ENCODE assay signal across 23 mouse cellular contexts in the genomic region with DNA sequence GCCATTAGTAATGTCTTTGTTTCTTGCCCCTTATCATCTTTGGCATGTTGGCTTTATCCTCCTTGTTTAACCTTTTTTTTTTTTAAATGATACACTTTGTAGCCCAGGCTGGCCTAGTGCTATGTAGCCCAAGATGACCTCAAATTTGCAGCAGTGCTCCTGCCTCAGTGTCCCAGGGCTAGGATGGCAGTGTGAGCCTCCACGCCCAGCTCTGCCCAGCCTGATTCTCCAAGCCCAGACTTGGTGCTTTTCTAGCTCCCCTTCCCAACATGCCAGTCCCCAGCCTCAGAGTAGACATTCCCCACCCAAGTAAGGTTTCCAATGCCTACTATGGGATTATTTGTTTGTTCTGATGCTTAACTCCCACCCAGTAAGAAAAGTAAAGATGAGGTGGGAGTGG. TPM values are rescaled to one million over a fixed set of nuclear protein-coding genes. Genes with fewer than 3 reads are reported as not detected.
DNase-seq lines count a peak whose midpoint lies in the region; ATAC-seq and TF ChIP-seq lines count a peak whose summit lies in the region.
"Had no signal": no experiment of that assay in that cellular context is flagged by ENCODE, and none has a peak within 500 bp of the region (broad histone marks: within the 10 kb centered on the region; RNA-seq: fewer than 3 reads in every experiment).

No protein-coding gene starts in this region.

- H3K27me3 ChIP-seq in forebrain, embryonic 11.5 days (ENCODE audit: control insufficient read depth, insufficient read depth, low read length) = no peaks in the 10 kb centered on the region
- H3K27me3 ChIP-seq in forebrain, embryonic 12.5 days = no peaks in the 10 kb centered on the region
- no peaks in the 10 kb centered on the region for H3K27me3 ChIP-seq in heart, embryonic 10.5 days (ENCODE audit: insufficient read depth, poor library complexity, severe bottlenecking)
- no peaks in the 10 kb centered on the region for H3K27me3 ChIP-seq in heart, embryonic 12.5 days (replicated peaks)
- H3K27me3 ChIP-seq in MEL (ENCODE audit: control insufficient read depth in 1 of 2, insufficient read depth in 2 of 2, low read length in 2 of 2) (no peaks in the 10 kb centered on the region), myocyte (ENCODE audit: control insufficient read depth, insufficient read depth, insufficient read length) (no peaks in the 10 kb centered on the region)
- no peaks in the 10 kb centered on the region for H3K27me3 ChIP-seq in cerebellum, adult 2 months (ENCODE audit: control insufficient read depth, insufficient read depth, low read length)
- H3K27me3 ChIP-seq: CH12.LX, Patski had no signal

- H3K36me3 ChIP-seq in forebrain, embryonic 11.5 days (ENCODE audit: control insufficient read depth, insufficient read depth, low read length) = peaks cover 11% of the 10 kb centered on the region
- H3K36me3 ChIP-seq in forebrain, embryonic 12.5 days (replicated peaks) = peaks cover 79% of the 10 kb centered on the region
- H3K36me3 ChIP-seq in heart, embryonic 10.5 days = peaks cover 89% of the 10 kb centered on the region
- H3K36me3 ChIP-seq in heart, embryonic 12.5 days = peaks cover 79% of the 10 kb centered on the region
- H3K36me3 ChIP-seq in MEL (ENCODE audit: control insufficient read depth in 1 of 2, insufficient read depth in 2 of 2, low read length in 2 of 2) (peaks cover 0 to 22% of the 10 kb centered on the region in 2 experiments; a peak in 2 of 4 replicates), myocyte (ENCODE audit: control insufficient read depth, insufficient read depth) (peaks cover 48% of the 10 kb centered on the region)

- no peaks in the 10 kb centered on the region for H3K4me1 ChIP-seq in forebrain, embryonic 11.5 days (replicated peaks; ENCODE audit: control insufficient read depth, insufficient read depth, low read length)
- H3K4me1 ChIP-seq in forebrain, embryonic 12.5 days = no peaks in the 10 kb centered on the region
- H3K4me1 ChIP-seq in heart, embryonic 10.5 days = peaks cover 6% of the 10 kb centered on the region; the same call in 1 of the 2 replicates
- H3K4me1 ChIP-seq in heart, embryonic 12.5 days (replicated peaks) = no peaks in the 10 kb centered on the region
- H3K4me1 ChIP-seq in MEL (ENCODE audit: control insufficient read depth in 1 of 2, insufficient read depth in 2 of 2, low read length in 2 of 2) = no peaks in the 10 kb centered on the region
- no peaks in the 10 kb centered on the region for H3K4me1 ChIP-seq in cerebellum, adult 2 months (ENCODE audit: control insufficient read depth, insufficient read depth, low read length)

- no peak for TF ChIP-seq CTCF in MEL (IDR thresholded peaks at IDR 0.05 in 2 of 3, conservative IDR thresholded peaks at IDR 0.05 in 1 of 3; ENCODE audit: control insufficient read depth in 1 of 3, insufficient read depth in 1 of 3, low read depth in 2 of 3, low read length in 3 of 3, poor library complexity in 1 of 3, severe bottlenecking in 1 of 3)
- no peak for TF ChIP-seq CTCF in cerebellum, adult 2 months (IDR thresholded peaks at IDR 0.05; ENCODE audit: borderline replicate concordance, insufficient read depth, low read depth, low read length)

- H3K9ac ChIP-seq in forebrain, embryonic 11.5 days (ENCODE audit: low read length) = no peak overlapping the region
- no peak overlapping the region for H3K9ac ChIP-seq in forebrain, embryonic 12.5 days
- H3K9ac ChIP-seq in heart, embryonic 12.5 days = no peak overlapping the region
- no peak overlapping the region for H3K9ac ChIP-seq in MEL (ENCODE audit: control insufficient read depth, low read depth, low read length, poor library complexity, severe bottlenecking)

- no peaks in the 10 kb centered on the region for H3K9me3 ChIP-seq in forebrain, embryonic 11.5 days (ENCODE audit: control insufficient read depth, low read length)
- no peaks in the 10 kb centered on the region for H3K9me3 ChIP-seq in forebrain, embryonic 12.5 days
- no peaks in the 10 kb centered on the region for H3K9me3 ChIP-seq in heart, embryonic 10.5 days
- no peaks in the 10 kb centered on the region for H3K9me3 ChIP-seq in heart, embryonic 12.5 days (replicated peaks)
- H3K9me3 ChIP-seq in MEL (replicated peaks; ENCODE audit: insufficient read depth, low read length) = no peaks in the 10 kb centered on the region
- H3K9me3 ChIP-seq: G1E had no signal

- no peak overlapping the region for H3ac ChIP-seq in myocyte (ENCODE audit: control insufficient read depth, insufficient read length)

- no peak for TF ChIP-seq EP300 in MEL (IDR thresholded peaks at IDR 0.05; ENCODE audit: low read depth in 1 of 2, low read length in 2 of 2)

- H3K79me2 ChIP-seq in MEL (ENCODE audit: control insufficient read depth, insufficient read depth, low read length, poor library complexity) = no peaks in the 10 kb centered on the region
- no peaks in the 10 kb centered on the region for H3K79me2 ChIP-seq in myocyte (ENCODE audit: control insufficient read depth, insufficient read depth)

- H3K27ac ChIP-seq in forebrain, embryonic 11.5 days (ENCODE audit: low read depth, low read length) = no peak overlapping the region
- H3K27ac ChIP-seq in forebrain, embryonic 12.5 days = no peak overlapping the region
- no peak overlapping the region for H3K27ac ChIP-seq in heart, embryonic 10.5 days
- no peak overlapping the region for H3K27ac ChIP-seq in heart, embryonic 12.5 days (ENCODE audit: poor library complexity, severe bottlenecking)
- no peak overlapping the region for H3K27ac ChIP-seq in MEL (ENCODE audit: control insufficient read depth, low read depth, low read length)
- no peak overlapping the region for H3K27ac ChIP-seq in cerebellum, adult 2 months (ENCODE audit: insufficient read depth, low read length)

- ATAC-seq in forebrain, embryonic 11.5 days (replicated peaks; ENCODE audit: low FRiP score) = no peak
- ATAC-seq in forebrain, embryonic 12.5 days (ENCODE audit: low FRiP score) = no peak
- no peak for ATAC-seq in heart, embryonic 12.5 days (ENCODE audit: insufficient number of reproducible peaks, low FRiP score)
- ATAC-seq in monocyte, adult 5-6 weeks (replicated peaks; ENCODE audit: insufficient number of reproducible peaks, low FRiP score, low TSS enrichment, poor library complexity, severe bottlenecking) = no peak
- ATAC-seq: activated CD4-positive, CD25-positive, alpha-beta regulatory T cell, adult 4 months; CD4-positive, CD25-positive, alpha-beta regulatory T cell, adult 4 months; Patski had no signal

- H3K4me3 ChIP-seq in forebrain, embryonic 11.5 days (ENCODE audit: low read depth, low read length) = no peak overlapping the region
- H3K4me3 ChIP-seq in forebrain, embryonic 12.5 days (replicated peaks) = no peak overlapping the region
- no peak overlapping the region for H3K4me3 ChIP-seq in heart, embryonic 10.5 days
- no peak overlapping the region for H3K4me3 ChIP-seq in heart, embryonic 12.5 days
- H3K4me3 ChIP-seq in MEL (ENCODE audit: control insufficient read depth in 1 of 2, insufficient read depth in 1 of 2, low read depth in 2 of 2, low read length in 2 of 2) (no peak overlapping the region), myocyte (no peak overlapping the region)
- no peak overlapping the region for H3K4me3 ChIP-seq in cerebellum, adult 2 months (replicated peaks; ENCODE audit: insufficient read depth, low read depth, low read length)

- 94% methylated on average over 1 of the region's 1 CpGs for WGBS in forebrain, embryonic 11.5 days
- WGBS in forebrain, embryonic 12.5 days = 95% methylated on average over 1 of the region's 1 CpGs
- WGBS in heart, embryonic 10.5 days = 88% methylated on average over 1 of the region's 1 CpGs
- 97% methylated on average over 1 of the region's 1 CpGs for WGBS in heart, embryonic 12.5 days
- 100% methylated on average over 1 of the region's 1 CpGs for WGBS in cerebellum, adult 2 months

- no peak; a peak in 1 of 4 replicates for TF ChIP-seq POLR2A in MEL (IDR thresholded peaks at IDR 0.05; ENCODE audit: control insufficient read depth in 1 of 2, insufficient read depth in 1 of 2, low read depth in 1 of 2, low read length in 2 of 2, poor library complexity in 1 of 2)
- no peak for TF ChIP-seq POLR2A in myocyte (IDR thresholded peaks at IDR 0.05; ENCODE audit: insufficient read length, low read depth)
- TF ChIP-seq POLR2A in cerebellum, adult 2 months (IDR thresholded peaks at IDR 0.05; ENCODE audit: borderline replicate concordance, insufficient read depth, low read length) = no peak

- H3K4me2 ChIP-seq in forebrain, embryonic 11.5 days (ENCODE audit: low read depth, low read length, severe bottlenecking) = no peak overlapping the region
- H3K4me2 ChIP-seq in forebrain, embryonic 12.5 days = no peak overlapping the region
- H3K4me2 ChIP-seq in heart, embryonic 12.5 days = no peak overlapping the region
- no peak overlapping the region for H3K4me2 ChIP-seq in myocyte (ENCODE audit: low read depth)

- no peak for TF ChIP-seq RAD21 in MEL (IDR thresholded peaks at IDR 0.05; ENCODE audit: low read depth, low read length)

- peak; percentile 41 for DNase-seq in forebrain, embryonic 11.5 days (ENCODE audit: low spot score)
- DNase-seq in heart, embryonic 10.5 days (ENCODE audit: low spot score) = peak; percentile 41
- DNase-seq in MEL (ENCODE audit: low read depth, low spot score) = no peak
- DNase-seq in cerebellum, adult 2 months = no peak
- DNase-seq: adrenal gland, adult 2 months; adrenal gland, adult 8-10 months; adrenal gland, postnatal 10 days; adrenal gland, postnatal 14 days; adrenal gland, postnatal 25 days; adrenal gland, postnatal 36 days; B cell, adult 2 months; cerebellum, adult 11 months; cerebellum, adult 11-12 months; cerebellum, adult 18-20 months had no signal

TF ChIP-seq in MEL, 35 proteins besides CTCF, POLR2A, EP300 and RAD21:
- TF ChIP-seq ZNF384 (IDR thresholded peaks at IDR 0.05; ENCODE audit: low read depth, low read length) = 0 out of 2 replicates have a peak, but pooled peaks have one; percentile 26
- no peak for TF ChIP-seq TCF12 (IDR thresholded peaks at IDR 0.05; ENCODE audit: low read depth, low read length)

TF ChIP-seq in myocyte, 11 proteins besides CTCF, POLR2A, EP300 and RAD21:
- peak; percentile 63 for TF ChIP-seq POLR2AphosphoS2 (IDR thresholded peaks at IDR 0.05; ENCODE audit: insufficient read length, low read depth)
- TF ChIP-seq REST (IDR thresholded peaks at IDR 0.05; ENCODE audit: insufficient read depth, insufficient read length) = no peak

RNA-seq across cellular contexts. Expression of a gene that starts 28.0 kb away (rescaled TPM):
- 14.7 and 15.2 TPM in 2 replicates for polyA plus RNA-seq in forebrain, embryonic 11.5 days (2014; fragmentation: Nextera tagmentation; extraction: Ambion mirVana)
- polyA plus RNA-seq in forebrain, embryonic 12.5 days (2016; fragmentation: Nextera tagmentation; extraction: Ambion mirVana) = 14.9 and 16.4 TPM in 2 replicates
- polyA plus RNA-seq in heart, embryonic 10.5 days (2016; fragmentation: Nextera tagmentation; extraction: Ambion mirVana) = 10.7 and 13.7 TPM in 2 replicates
- polyA plus RNA-seq in heart, embryonic 12.5 days (2016; fragmentation: Nextera tagmentation; extraction: Ambion mirVana) = 12.4 and 14.0 TPM in 2 replicates
- 16.4 and 17.8 TPM in 2 replicates for total RNA-seq in MEL (2012; rRNA removed)
- polyA plus RNA-seq in MEL (2012; ENCODE audit: insufficient read depth in 1 of 2, insufficient read length in 2 of 2, low read depth in 1 of 2, low replicate concordance in 2 of 2, missing spikeins in 1 of 2) (10 to 100 TPM in 1 of 2 experiments, not detected in 1; 26.7 TPM), myocyte (2012; fragmentation: generic; extraction: Trizol) (7.2 TPM)
- 27.8 and 31.3 TPM in 2 replicates for polyA plus RNA-seq in cerebellum, adult 2 months (2012; rRNA removed)
- total RNA-seq in monocyte, adult 5-6 weeks (2017) = 13.9 to 18.6 TPM (median 17.2 TPM) in 3 replicates

Comparison
In these comparisons a context has a peak if more than half of its experiments do, and no peak if none do; other contexts are left out.
1. DNase-seq: peak in forebrain, embryonic 11.5 days (single experiment) and heart, embryonic 10.5 days (single experiment); none in MEL (single experiment) and cerebellum, adult 2 months (0 of 2).